Mouse (Mus musculus) frontal cortex, adult 2 months (tissue): ENCODE results near the gene Dyrk3. TPM values are rescaled to one million over a fixed set of nuclear protein-coding genes. Genes with fewer than 3 reads are reported as not detected.

Experiments used
- DNase-seq, 2 experiments: peaks; one replicate each; pipeline ENCODE4 v3.0.0; 2022; ENCODE audit warnings: low spot score in 1 of 2; ENCODE audit errors: extremely low spot score in 1 of 2
- polyA plus RNA-seq: library from polyadenylated mRNA; depleted of rRNA; stranded (reverse); fragments of >200 nt; gene quantifications from 2 replicates; pipeline ENCODE4 v1.2.3, GENCODE M21; 2012

Dyrk3 gene
- polyA plus RNA-seq, 1 experiment = 5.0 TPM

DNA sequence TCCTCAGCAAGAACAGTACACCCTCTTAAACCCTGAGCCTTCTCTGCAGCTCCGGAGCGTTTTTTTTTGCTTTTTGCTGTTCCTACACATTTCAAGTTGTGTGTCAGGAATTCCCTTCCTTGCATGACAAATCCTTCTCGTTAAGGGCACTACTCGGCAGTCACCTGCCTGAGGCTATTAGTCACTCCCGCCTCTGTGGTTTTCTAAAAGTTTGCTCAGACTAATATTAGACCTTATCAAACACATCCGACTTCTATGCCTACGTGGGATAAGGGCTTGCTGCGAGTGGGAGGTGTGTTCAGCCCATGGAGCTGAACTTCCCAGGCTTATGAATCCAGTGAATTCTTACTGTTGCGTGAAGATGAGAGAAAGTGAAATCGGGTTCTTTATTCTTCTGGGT is 19.6 kb downstream of the Dyrk3 start:
- DNase-seq = no peak

DNA sequence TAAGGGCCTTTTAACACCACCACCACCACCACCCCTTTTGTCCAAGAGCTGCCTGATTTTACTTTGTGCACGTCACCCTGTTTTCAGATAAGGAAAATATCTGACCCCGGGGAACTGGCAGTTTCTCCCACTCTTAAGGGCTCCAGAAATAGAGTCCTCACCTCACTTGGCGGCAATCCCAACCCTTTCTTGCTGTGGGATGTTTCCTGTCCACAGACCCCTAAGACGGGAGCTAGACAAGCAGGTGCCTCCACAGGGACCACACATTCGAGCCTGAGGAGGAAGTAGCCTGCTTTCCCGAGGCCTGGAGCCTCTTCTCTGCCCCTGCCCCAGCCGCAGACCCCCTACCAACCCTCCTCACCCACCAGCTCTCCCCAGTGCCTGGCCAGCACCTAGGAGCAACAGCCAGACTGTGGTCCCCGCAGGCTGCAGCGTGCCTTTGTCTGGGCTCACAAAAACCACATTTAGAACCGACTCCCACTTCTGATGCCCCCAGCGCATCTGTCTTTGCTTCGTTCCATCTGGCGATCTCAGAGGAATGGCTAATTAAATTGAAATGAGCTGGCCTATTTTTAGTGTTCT is 21.6 kb downstream of the Dyrk3 start:
- DNase-seq = peak; percentile 80 to 84

DNA sequence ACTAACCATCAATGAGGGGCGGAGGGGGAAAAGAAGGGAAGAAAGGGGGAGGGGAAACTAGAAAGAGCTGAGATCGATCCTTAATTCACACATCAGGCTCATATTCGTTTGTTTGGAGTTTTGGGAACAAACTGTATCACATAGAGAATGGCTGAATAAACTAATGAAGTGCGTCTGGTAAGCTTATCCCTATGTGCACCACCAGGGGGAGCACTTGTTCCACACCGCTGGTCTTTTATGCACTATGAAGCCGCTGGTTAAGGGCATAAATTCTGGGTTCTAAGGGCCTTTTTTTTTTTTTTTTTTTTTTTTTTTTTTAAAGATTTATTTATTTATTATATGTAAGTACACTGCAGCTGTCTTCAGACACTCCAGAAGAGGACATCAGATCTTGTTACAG is 22.2 kb downstream of the Dyrk3 start:
- peak; percentile 43 to 85 for DNase-seq

DNA sequence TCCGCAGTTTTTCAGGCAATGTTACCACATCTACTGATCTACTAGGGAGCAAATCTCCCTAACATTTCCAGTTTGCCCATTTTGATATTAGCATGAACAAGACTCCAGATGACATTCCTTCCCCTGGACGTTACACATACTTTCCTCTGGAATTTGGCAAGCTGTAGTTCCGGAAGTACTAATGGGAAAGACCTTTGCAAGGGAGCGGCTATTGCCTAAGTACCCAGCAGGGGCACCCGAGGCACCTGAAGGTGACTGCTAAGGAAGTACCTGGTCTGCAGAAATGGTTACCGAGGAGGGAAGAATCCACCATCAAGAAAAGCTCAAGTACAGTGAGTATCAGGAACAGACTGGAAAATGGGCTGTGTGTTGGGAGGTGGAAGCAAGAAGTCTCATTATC is 25.6 kb downstream of the Dyrk3 start:
- no peak for DNase-seq

DNA sequence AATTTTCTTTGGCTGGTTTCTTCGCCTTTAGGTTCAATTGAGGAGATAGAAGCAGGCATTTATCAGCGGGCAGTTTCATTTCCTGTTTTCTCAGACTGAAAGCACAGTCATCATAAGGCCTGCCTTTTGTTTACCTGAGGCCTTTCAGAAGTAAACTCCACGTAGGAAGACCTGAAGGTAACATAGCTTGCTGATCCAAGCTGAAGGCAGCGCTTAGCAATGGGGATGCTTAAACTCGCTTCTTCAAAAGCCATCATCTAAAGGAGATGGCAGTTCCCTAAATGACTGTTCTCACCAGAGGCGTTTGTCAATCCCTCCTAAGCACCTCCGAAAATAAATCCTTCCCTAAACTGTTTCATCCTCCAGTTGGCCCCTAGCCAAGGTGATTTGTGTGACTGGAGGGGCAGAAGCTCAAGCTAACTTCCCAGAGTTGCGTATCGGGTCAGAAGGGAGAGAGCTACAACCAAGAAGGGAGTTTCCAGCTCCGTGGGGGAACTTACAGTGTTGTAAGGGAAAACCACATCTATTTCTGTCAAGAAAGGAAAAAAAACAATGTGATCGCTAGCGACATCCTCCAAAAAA is 27.5 kb downstream of the Dyrk3 start:
- no peak for DNase-seq

DNA sequence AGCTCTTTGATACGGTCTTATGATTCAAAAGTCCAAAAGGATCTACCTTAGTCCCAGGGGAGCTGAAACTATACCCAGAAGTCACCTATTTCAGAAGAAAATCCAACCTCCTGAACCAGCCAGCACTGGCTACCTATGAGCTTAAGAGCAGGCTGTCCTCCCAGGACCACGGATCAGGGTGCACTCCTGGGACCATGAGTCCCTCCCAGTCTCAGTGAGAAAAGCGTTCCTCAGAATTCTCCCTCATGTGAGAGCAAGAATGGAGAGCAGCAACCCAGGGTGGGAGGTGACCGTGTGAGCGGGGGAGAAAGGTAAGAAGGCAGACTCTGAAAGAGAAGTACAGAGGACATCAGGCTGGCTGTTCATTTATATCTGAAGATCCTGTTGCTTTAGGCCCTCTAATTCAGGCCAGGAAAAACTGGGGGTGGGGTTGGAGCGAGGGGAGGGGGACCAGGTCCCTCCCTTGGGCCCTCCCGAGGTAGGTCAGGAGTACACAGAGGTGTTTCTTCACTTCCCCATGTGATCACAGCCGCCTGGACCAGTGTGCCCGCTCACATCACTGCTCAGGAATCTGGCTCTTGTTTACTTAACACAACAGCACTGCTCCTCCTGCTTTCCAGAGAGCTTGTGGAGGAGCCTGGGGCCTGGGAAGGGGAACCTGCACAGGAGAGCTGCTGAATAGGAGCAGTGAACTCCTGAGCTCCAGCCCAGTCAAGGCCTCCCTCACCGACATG is 30.4 kb downstream of the Dyrk3 start:
- DNase-seq = no peak

DNA sequence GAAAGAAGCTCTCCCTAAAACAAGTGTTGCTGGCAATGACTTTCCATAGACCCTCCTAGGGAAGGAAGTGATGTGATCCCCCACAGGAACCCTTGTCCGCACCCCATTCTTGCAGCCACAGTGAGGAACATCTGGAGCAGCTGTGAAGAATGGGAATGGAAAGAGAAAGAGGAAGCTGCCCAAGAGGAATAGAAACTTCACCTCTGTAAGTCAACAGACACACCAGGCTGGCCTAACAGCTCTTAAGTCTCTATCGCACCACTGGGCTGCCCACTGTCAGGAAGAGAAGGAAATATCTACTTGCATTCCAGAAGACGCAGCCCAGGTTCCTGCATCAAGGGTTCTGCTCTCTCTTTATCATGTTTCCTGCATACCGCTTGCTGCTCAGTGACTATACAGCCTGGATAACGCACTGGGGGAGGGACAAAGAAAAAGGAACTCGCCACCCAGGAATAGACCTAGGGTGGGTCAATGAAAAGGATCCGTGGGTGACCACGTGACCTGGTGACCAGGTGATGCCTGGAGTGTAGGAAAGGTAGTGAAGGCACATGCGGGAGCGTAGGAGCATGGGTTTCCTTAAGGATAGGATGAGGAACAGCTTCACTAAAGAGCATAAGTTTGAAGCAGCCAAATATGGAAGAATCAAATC is 34.2 kb downstream of the Dyrk3 start:
- no peak for DNase-seq

DNA sequence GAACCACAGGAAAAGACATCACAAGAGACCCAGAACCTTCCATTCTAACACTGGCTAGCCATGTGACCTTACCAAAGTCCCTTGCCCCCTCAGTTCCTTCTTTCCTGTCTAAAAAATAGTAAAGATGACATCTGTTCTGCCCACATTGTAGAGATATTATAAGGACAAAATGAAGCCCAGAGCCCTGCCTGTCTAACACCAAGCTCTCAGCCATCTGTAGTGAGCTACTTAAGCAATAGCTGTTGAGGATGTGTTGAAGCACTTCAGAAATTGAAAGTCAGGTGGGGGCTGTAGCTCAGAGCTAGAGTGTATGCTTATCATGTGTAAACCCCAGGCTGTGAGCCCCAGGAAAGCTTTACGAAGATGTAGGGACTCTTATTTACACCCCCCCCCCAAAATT is 37.3 kb downstream of the Dyrk3 start:
- DNase-seq = peak in 1 of 2 experiments; percentile 46

DNA sequence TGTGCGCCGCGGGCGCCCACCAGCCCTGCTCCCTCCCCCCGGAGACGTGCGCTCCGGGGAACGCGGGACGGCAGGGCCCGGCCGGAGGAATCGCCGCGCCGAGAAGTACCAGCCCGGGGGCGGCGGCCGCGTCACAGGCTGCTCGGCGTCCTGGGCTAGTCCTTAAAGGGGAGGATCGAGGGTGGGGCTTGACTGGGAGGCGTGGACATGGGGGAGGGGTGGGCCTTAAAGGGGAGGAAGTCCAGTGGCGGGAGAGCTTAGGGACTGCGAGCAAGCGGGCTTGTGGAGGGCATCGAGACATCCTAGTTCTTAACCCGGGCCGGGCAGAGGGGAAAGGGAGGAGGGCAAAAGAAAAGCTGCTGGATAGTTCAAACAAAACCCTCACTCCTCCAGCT is 40.4 kb downstream of the Dyrk3 start, which contains the start of gene Mapkapk2:
TSS of gene Mapkapk2 (minus strand) at position 127 of the 395 bp plus-strand sequence.
- peak; percentile 65 to 93 for DNase-seq

DNA sequence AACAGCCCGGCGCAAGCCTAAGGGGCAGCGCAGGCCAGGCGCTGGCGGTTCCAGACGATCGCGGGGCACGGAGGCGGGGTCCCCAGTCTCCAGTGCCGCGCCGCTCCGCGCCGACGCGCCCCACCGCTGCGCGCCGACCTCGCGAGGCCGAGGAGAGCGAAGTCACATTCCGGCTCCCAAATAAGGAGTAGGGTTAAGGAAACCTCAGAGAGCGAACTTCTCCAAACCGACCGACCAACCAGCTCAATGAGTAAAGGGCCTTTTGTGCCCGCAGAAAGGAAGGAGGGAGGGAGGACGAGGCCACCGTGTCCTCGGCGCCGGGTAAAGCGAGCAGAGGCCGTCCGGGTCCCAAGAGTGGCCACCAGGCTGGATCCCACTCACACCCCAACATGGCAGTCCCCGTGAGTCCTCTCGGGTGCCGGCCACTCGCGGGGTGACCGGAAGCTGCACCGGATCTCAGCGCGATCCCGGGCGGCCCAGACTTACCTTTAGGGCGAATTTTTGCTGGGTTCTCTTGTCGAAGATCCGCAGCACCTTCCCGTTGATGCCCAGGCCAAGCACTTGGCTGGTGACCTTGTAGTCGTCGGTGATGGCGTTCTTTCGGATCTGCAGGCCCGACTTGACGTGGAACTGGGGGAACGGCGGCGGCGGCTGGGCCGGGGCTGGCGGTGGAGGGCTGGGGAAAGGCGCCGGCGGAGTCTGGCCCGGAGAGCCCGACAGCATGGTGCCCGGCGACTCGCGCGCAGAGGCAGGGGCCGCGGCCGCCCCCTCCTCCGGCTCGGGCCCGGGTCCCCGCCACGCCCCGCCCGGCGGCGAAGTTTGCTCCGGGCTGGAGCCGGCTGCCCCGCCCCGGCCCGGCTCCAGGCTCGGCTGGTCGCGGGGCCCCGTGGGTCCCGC is 41.1 kb downstream of the Dyrk3 start:
- DNase-seq = no peak

DNA sequence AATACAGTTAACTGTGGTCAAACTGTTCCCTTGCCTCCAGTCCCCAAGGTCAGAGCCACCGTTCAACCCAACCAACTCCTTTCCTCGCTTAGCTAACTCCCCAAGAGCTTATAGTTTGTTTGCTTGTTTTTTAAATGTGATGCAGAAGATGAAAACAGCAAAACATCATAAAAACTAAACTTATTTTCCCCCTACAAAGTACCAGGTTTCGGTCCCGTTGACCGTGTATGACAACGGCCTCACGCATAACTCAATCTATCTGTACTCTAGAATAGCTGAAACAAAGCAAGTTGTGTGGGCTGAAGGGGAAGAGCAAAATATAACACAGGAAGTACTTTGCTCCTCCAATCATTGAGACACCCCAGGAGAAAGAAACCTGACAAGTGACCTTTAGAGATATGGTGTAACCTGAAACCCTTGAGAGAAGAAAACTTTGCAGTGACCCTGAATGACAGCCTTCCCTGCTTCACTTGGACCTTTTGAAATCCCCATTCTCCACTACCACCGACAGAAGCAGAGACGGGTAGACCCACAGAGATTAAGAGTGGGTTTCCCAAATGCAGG is 41.9 kb downstream of the Dyrk3 start:
- no peak for DNase-seq

DNA sequence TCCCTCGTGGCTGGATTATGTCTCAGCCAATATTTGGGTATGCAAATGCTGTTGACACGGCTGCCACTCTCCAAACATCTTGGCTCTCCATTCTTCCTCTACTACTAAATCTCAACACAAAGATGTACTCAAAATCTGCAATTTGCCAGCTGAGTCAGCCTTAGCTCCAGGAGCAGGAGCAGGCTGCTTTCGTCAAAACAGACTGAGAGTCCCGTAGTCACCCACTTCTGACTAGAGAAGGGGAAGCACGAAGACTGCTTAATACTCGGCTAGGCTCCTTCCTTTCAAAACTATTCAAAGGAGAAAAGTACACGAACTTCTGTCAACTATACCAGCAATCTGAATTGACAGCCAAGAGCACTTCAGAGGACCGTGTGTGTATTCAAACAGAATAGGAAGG is 42.6 kb downstream of the Dyrk3 start:
- DNase-seq = peak in 1 of 2 experiments; percentile 56

DNA sequence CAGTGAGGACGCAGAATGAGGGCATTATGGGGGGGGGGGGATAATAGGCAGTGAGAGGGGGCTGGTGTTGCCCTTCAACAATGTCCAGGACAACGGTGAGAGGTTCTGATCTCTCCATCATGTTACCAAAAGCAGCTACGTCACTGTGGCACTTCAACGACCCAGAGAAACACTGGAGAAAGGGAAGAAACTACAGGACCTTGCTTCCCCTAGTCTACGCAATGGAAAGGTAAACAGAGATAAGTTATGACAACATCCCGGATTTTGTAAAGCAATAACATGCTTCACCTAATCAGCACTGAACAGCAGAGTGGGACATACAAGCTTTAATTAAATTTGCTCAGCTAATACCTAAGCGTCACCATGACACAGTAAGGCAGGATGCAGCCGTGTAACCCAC is 44.3 kb downstream of the Dyrk3 start:
- DNase-seq = no peak

DNA sequence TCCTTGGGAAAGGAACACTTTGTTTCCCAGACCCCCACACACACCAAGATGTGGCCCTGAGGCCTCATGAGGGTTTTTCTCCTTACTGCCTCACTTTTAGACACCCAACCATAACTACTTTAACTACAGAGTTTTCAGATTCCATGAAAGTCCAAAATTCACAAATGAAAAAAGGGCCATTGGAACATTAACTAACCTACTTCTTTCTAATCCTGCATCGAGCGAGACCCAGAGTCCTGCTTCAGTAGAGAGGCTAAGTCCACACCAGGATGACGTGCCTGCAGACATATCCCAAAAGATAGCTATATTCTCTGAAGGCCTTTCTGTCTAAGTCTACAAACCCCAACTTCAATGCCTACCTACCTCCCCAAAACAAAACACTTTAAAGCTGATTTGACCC is 45.3 kb downstream of the Dyrk3 start:
- no peak for DNase-seq

DNA sequence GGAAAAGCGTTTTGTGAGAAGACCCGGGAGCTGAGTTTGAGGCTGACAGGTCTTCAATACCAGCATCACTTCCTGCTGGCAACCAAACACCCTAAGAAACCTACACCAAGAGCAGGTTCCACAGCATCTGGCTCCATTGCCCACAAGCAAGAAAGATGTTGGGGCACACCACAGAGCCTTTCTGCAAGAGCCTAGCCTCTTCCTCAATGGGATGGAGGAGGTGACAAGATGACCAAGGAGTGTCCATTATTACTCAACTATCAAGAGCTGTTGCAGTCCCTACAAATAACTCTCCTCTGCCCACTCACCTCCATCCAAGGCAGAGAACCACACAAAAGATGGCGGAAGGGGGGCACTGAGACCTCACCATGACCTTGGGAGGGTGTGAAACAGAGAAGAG is 46.0 kb downstream of the Dyrk3 start:
- DNase-seq = no peak

DNA sequence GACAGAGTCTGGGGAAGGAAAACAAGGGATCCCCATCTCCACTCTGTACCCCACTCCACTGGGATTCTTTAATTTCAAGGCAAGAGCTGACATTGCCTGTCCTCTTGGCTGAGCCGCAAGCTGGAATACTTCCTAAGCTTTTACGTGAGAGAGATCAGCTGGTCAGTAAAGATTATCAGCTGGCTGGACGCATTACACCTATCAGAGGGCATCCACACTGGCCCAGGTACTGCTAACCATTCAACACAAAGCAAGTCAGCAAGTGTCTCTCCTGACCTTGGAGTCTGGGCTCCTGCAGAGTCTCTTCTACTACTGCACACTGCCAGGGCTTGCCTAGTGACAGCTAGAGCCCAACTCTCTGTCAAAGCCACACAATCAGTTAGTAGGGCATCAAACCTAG is 46.7 kb downstream of the Dyrk3 start:
- no peak for DNase-seq

DNA sequence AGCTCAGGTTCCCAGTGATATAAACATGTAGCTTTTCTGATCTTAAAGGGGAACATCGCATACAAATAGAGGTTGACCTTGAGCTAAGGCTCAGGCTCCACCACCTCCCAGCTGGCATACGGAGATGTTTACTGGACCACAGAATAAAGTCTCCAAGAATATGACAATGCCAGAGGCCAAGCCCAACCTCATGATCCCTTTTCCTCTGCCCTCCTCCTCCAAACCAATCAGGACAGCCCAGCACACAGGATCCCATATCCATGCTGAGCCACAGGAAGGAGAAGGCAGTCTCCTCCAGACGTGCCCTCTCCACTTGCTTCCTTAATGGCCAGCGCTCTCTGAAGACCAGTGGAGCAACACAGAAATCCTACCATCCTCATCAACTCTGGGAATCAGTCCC is 47.3 kb downstream of the Dyrk3 start:
- DNase-seq = no peak

DNA sequence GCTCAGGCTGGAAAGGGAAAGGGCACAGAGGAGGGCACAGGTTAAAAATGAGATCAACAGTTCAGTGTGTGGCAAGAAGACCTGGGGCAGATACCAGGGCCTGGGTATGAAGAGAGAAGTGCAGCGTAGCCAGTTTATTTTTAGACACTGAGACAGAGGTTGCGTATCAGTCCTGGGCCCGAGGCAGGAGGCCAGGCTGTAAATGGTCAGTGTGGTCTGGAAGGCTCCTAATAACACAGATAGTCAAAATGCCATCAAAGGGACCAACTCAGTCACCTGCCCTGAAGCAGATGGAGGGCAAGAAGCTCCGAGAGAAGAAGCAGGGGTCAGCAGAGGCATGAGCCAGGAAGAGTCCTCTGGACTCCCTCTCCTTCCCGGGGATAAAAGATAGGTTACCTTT is 47.9 kb downstream of the Dyrk3 start:
- DNase-seq = no peak

DNA sequence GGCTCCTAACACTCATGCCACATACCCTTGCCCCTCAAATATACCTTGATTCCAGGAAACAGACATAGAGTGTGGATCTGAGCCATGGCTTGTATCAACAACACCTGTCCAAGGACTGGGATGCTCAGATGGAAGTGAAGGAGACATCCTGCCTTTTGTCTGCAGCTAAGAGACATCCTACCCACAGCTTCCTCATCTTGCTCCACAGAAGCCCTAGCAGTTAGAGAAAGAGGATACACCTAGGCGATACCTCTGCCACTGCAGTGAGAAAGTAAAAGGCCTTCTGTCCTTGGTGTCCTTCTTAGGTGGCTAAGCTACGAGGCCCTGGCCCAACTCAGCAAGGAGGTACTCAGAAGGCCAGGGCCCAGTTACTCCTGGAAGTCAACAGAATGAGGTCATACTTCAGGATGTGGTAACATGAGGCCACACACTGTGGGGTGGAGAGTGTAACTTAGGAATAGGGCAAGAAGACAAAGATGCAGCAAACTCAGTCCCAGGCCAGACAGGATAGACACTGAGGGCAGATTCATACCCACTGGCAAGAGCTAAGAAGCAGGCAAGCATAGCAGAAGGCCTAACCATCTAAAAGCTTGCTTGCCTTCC is 48.5 kb downstream of the Dyrk3 start:
- DNase-seq = no peak

DNA sequence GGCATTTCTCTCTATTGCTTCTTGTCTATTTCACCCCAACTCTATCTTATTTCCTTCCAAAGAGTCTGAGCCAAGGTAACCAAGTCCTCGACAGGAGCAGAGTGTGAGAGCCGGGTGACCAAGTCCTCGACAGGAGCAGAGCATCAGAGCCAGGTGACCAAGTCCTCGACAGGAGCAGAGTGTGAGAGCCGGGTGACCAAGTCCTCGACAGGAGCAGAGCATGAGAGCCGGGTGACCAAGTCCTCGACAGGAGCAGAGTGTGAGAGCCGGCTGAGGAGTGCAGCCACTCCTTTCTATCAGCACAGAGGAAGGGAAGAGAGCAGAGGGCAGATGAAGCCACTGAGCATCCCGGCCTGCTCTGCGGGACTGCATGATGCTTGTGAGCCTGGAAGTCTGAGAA is 49.6 kb downstream of the Dyrk3 start:
- DNase-seq = no peak
